Mouse (Mus musculus) forebrain, embryonic 10.5 days (tissue): ENCODE results near the gene Ptpdc1. TPM values are rescaled to one million over a fixed set of nuclear protein-coding genes. Genes with fewer than 3 reads are reported as not detected.

Experiments used
- DNase-seq: peaks from one replicate; pipeline ENCODE4 v3.0.0-alpha.2; 2017; ENCODE audit warnings: low spot score; ENCODE audit errors: extremely low spot score
- H3K27ac ChIP-seq: fragments of 300-500 bp; sonication (generic); 2 replicates; pipeline ENCODE4 v1.5.1; 2016; ENCODE audit warnings: mild to moderate bottlenecking
- H3K27me3 ChIP-seq: fragments of 300-500 bp; sonication (generic); 2 replicates; pipeline ENCODE4 v1.6.1; 2016; ENCODE audit warnings: mild to moderate bottlenecking; ENCODE audit not compliant: poor library complexity, severe bottlenecking
- H3K36me3 ChIP-seq: fragments of 300-500 bp; sonication (generic); replicated peaks from 2 replicates; pipeline ENCODE4 v1.6.1; 2016; ENCODE audit warnings: mild to moderate bottlenecking, moderate library complexity
- H3K4me1 ChIP-seq: fragments of 300-500 bp; sonication (generic); 2 replicates; pipeline ENCODE4 v1.6.1; 2016
- H3K4me3 ChIP-seq: fragments of 300-500 bp; sonication (generic); 2 replicates; pipeline ENCODE4 v1.5.1; 2016; ENCODE audit warnings: mild to moderate bottlenecking, moderate library complexity
- H3K9me3 ChIP-seq: fragments of 300-500 bp; sonication (generic); 2 replicates; pipeline ENCODE4 v1.6.1; 2016; ENCODE audit warnings: mild to moderate bottlenecking, moderate library complexity
- WGBS: fragments of 180-500 bp; shearing (Covaris S2); methylation state at CpG from one replicate; pipeline ENCODE4 v1.1.7; 2016; 5-methylcytosine and 5-hydroxymethylcytosine counted together
- polyA plus RNA-seq: library from polyadenylated mRNA; unstranded; fragments of >200 nt; fragmentation: Nextera tagmentation; extraction: Ambion mirVana; gene quantifications from 2 replicates; pipeline ENCODE4 v1.2.1, GENCODE M21; 2016

Gene Ptpdc1
- polyA plus RNA-seq, 1 experiment from 2014 or later = 8.2 TPM

- peak; percentile 36 for DNase-seq
- peaks cover 48% of the 10 kb centered on the region for H3K4me1 ChIP-seq
Observed at GRCm38 (mm10) chr13:48662431-48663143, 37.1 kb upstream of the Ptpdc1 start, which contains the start of gene Barx1. TSS of gene Barx1 (plus strand) at chr13:48662998.

GRCm38 (mm10) chr13:48661561-48661960, 36.1 kb upstream of the Ptpdc1 start:
- no peak overlapping the region for H3K4me3 ChIP-seq
- H3K4me1 ChIP-seq = peaks cover 48% of the 10 kb centered on the region
- peaks cover 100% of the 10 kb centered on the region for H3K27me3 ChIP-seq
- H3K9me3 ChIP-seq = no peaks in the 10 kb centered on the region
- 9% methylated on average over 1 of the region's 1 CpGs for WGBS
- no peak for DNase-seq
- H3K27ac ChIP-seq = no peak overlapping the region
- H3K36me3 ChIP-seq = no peaks in the 10 kb centered on the region

More at GRCm38 (mm10) chr13:48662431-48663143, 37.1 kb upstream of the Ptpdc1 start, which contains the start of gene Barx1:
- peaks cover 100% of the 10 kb centered on the region for H3K27me3 ChIP-seq
- peak within 1 kb of the TSS; percentile 30; the same call in 1 of the 2 replicates for H3K27ac ChIP-seq
- no peaks in the 10 kb centered on the region for H3K36me3 ChIP-seq
- H3K9me3 ChIP-seq = no peaks in the 10 kb centered on the region
- peak within 1 kb of the TSS; percentile 55 for H3K4me3 ChIP-seq
- WGBS = under 1% methylated on average over 73 of the region's 73 CpGs

GRCm38 (mm10) chr13:48660741-48661140, 35.3 kb upstream of the Ptpdc1 start:
- no peak overlapping the region for H3K4me3 ChIP-seq
- H3K9me3 ChIP-seq = no peaks in the 10 kb centered on the region
- H3K27ac ChIP-seq = no peak overlapping the region
- DNase-seq = no peak
- 9% methylated on average over 6 of the region's 6 CpGs for WGBS
- H3K36me3 ChIP-seq = no peaks in the 10 kb centered on the region
- H3K4me1 ChIP-seq = peaks cover 44% of the 10 kb centered on the region
- peaks cover 100% of the 10 kb centered on the region for H3K27me3 ChIP-seq

GRCm38 (mm10) chr13:48660221-48660734, 34.8 kb upstream of the Ptpdc1 start:
- H3K27me3 ChIP-seq = peaks cover 100% of the 10 kb centered on the region
- H3K36me3 ChIP-seq = no peaks in the 10 kb centered on the region
- H3K4me3 ChIP-seq = no peak overlapping the region
- 2% methylated on average over 11 of the region's 11 CpGs for WGBS
- no peak overlapping the region for H3K27ac ChIP-seq
- H3K9me3 ChIP-seq = no peaks in the 10 kb centered on the region
- no peak for DNase-seq
- peaks cover 41% of the 10 kb centered on the region for H3K4me1 ChIP-seq

GRCm38 (mm10) chr13:48659254-48660220, 34.1 kb upstream of the Ptpdc1 start:
- DNase-seq = peak; percentile 52
- peak overlapping the region; percentile 29; the same call in 1 of the 2 replicates for H3K4me3 ChIP-seq

GRCm38 (mm10) chr13:48658588-48659253, 33.3 kb upstream of the Ptpdc1 start:
- Histone ChIP-seq H3K27ac (no peak overlapping the region), H3K4me1 (peaks cover 28% of the 10 kb centered on the region), H3K36me3 (no peaks in the 10 kb centered on the region), H3K27me3 (peaks cover 99% of the 10 kb centered on the region), H3K4me3 (no peak overlapping the region), H3K9me3 (no peaks in the 10 kb centered on the region)
- no peak for DNase-seq
- WGBS = under 1% methylated on average over 33 of the region's 33 CpGs

More at GRCm38 (mm10) chr13:48659254-48660220, 34.1 kb upstream of the Ptpdc1 start:
- Histone ChIP-seq H3K27ac (no peak overlapping the region), H3K4me1 (peaks cover 34% of the 10 kb centered on the region), H3K36me3 (no peaks in the 10 kb centered on the region), H3K27me3 (peaks cover 100% of the 10 kb centered on the region), H3K9me3 (no peaks in the 10 kb centered on the region)
- WGBS = under 1% methylated on average over 38 of the region's 38 CpGs

GRCm38 (mm10) chr13:48657791-48658190, 32.3 kb upstream of the Ptpdc1 start:
- Histone ChIP-seq H3K27ac (no peak overlapping the region), H3K9me3 (no peaks in the 10 kb centered on the region), H3K27me3 (peaks cover 99% of the 10 kb centered on the region), H3K4me3 (no peak overlapping the region), H3K36me3 (no peaks in the 10 kb centered on the region), H3K4me1 (peaks cover 18% of the 10 kb centered on the region)
- 1% methylated on average over 9 of the region's 9 CpGs for WGBS
- no peak for DNase-seq

- Histone ChIP-seq H3K4me1 (peaks cover 12% of the 10 kb centered on the region), H3K36me3 (no peaks in the 10 kb centered on the region), H3K9me3 (no peaks in the 10 kb centered on the region), H3K27ac (no peak overlapping the region), H3K4me3 (peak overlapping the region; percentile 19; the same call in 1 of the 2 replicates), H3K27me3 (peaks cover 91% of the 10 kb centered on the region)
- DNase-seq = peak; percentile 61
- WGBS = under 1% methylated on average over 8 of the region's 8 CpGs
Observed at GRCm38 (mm10) chr13:48655637-48656036, 30.2 kb upstream of the Ptpdc1 start.

- no peak overlapping the region for H3K4me3 ChIP-seq
- 11% methylated on average over 14 of the region's 14 CpGs for WGBS
- DNase-seq = peak; percentile 77
- peaks cover 75% of the 10 kb centered on the region for H3K27me3 ChIP-seq
- no peaks in the 10 kb centered on the region for H3K36me3 ChIP-seq
- no peaks in the 10 kb centered on the region for H3K9me3 ChIP-seq
- H3K4me1 ChIP-seq = peaks cover 6% of the 10 kb centered on the region; the same call in 1 of the 2 replicates
- no peak overlapping the region for H3K27ac ChIP-seq
Observed at GRCm38 (mm10) chr13:48653788-48654770, 28.6 kb upstream of the Ptpdc1 start.

- Histone ChIP-seq H3K36me3 (no peaks in the 10 kb centered on the region), H3K27ac (no peak overlapping the region), H3K4me1 (peaks cover 2% of the 10 kb centered on the region; the same call in 1 of the 2 replicates), H3K4me3 (no peak overlapping the region), H3K27me3 (peaks cover 49% of the 10 kb centered on the region), H3K9me3 (no peaks in the 10 kb centered on the region)
- 73% methylated on average over 6 of the region's 6 CpGs for WGBS
- no peak for DNase-seq
Observed at GRCm38 (mm10) chr13:48651132-48652065, 25.9 kb upstream of the Ptpdc1 start.
